Mouse (Mus musculus) C2C12 (cell line): ENCODE results near the gene Olfr1080.

Source experiments
- CTCF ChIP-seq: IDR thresholded peaks from one replicate; pipeline ENCODE4 v1.5.1; 2011; ENCODE audit not compliant: control insufficient read depth, insufficient read depth, insufficient read length
- MYOD1 ChIP-seq: IDR thresholded peaks from one replicate; pipeline ENCODE4 v1.6.1; 2011; ENCODE audit warnings: low read depth; ENCODE audit not compliant: control insufficient read depth, insufficient read length
- MYOG ChIP-seq: IDR thresholded peaks from one replicate; pipeline ENCODE4 v1.6.1; 2011; ENCODE audit not compliant: control insufficient read depth, insufficient read length; ENCODE audit errors: extremely low read depth

DNA sequence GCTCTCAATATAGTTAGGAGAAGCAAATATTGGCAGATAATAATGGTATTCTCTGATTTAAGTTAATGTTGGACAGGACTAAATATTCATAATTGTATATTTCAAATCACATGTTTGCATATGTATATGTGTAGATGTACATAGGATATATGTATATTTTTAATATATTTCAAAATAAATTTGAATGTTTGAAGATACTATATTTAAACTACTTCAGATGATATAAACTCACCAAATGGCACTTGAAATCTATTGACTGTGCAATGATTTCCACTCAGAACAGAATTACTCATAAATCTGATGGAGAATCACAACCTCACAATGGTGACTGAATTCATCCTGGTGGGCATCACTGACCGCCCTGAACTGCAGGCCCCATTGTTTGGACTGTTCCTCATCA is 49.9 kb downstream of the Olfr1080 start, which contains the start of gene Olfr1076:
- TF ChIP-seq CTCF: no peak
- TF ChIP-seq MYOG: no peak
- no peak for TF ChIP-seq MYOD1
